Mouse (Mus musculus): ENCODE results near the gene Trpm7. TPM values are rescaled to one million over a fixed set of nuclear protein-coding genes. Genes with fewer than 3 reads are reported as not detected.

The Trpm7 gene
- polyA plus RNA-seq (2015; fragmentation: Nextera tagmentation; extraction: Ambion mirVana) = 14.3 and 17.2 TPM in 2 replicates

DNA sequence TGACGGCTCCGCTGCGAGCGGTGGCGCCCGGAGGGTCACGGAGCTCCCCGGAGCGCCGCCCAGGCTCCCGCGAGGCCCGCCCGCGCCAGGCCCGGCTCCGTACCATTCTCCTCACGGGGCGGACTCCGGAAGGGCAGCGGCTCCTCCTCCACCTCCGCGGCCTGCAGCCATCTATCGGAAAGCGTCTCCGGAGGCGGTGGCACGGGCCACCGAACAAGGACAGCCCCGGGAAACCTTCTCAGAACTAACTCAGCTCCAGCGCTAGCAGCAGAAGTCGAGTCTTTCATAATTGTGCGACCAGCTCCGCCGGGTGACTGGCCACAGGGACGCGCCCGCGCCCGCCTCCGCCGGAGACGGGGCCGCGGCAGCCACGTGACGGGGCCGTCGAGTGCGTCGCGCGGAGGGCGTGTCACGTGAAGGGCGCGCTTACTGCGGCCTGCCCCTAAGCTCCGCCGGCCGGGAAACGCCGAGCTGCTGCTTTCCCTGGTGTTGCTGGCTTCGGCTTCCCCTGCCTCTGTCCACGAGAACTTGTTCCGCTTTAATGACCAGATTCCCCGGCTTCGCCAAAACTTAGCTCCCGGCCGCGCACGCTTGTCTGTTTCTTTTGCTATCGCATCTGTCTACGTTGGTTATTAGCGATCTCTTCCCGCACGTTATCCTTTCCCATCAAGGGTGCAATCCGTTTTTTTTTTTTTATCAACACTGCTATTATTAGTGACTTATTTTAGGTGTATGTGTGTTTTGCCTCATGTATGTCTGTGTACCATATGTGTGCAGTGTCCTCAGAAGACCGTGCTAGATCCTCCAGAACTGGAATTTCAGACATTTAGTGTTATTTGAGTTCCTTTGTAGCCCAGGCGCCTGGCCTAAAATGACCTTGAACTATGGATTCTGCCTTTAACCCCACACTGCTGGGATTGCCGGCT, at the start of gene Trpm7:
Gene Trpm7 (minus strand): TSS at position 360 of the 926 bp plus-strand sequence.
- 2% methylated on average over 72 of the region's 81 CpGs for WGBS (ENCODE audit: insufficient replicate concordance)
- TF ChIP-seq CTCF (IDR thresholded peaks at IDR 0.05; ENCODE audit: low read depth) (no peak), EP300 (IDR thresholded peaks at IDR 0.05; ENCODE audit: low read depth) (0 out of 2 replicates have a peak, but pooled peaks have one; percentile 10)

GRCm38 (mm10) chr2:126920358-126921060, 44.5 kb upstream of the Trpm7 start:
- Histone ChIP-seq H3K9me3 (ENCODE audit: low read length) (no peaks in the 10 kb centered on the region), H3K9ac (replicated peaks) (no peak overlapping the region), H3K4me2 (ENCODE audit: low read depth, low read length) (no peak overlapping the region), H3K4me3 (ENCODE audit: low read depth, low read length) (no peak overlapping the region), H3K4me1 (ENCODE audit: insufficient read depth) (no peaks in the 10 kb centered on the region), H3K36me3 (replicated peaks; ENCODE audit: insufficient read depth, low read length) (peaks cover 58% of the 10 kb centered on the region), H3K27ac (ENCODE audit: low read depth) (no peak overlapping the region), H3K27me3 (ENCODE audit: insufficient read depth, low read length) (no peaks in the 10 kb centered on the region)
- DNase-seq (no peak), ATAC-seq (no peak)
- WGBS (ENCODE audit: insufficient replicate concordance) = 86% methylated on average over 12 of the region's 12 CpGs
- TF ChIP-seq EP300 (IDR thresholded peaks at IDR 0.05; ENCODE audit: low read depth) (no peak), CTCF (IDR thresholded peaks at IDR 0.05; ENCODE audit: low read depth) (no peak)

More for the DNA sequence above, at the start of gene Trpm7:
- DNase-seq = peak; percentile 94
- Histone ChIP-seq H3K4me3 (ENCODE audit: low read depth, low read length) (peak within 1 kb of the TSS; percentile 69), H3K36me3 (replicated peaks; ENCODE audit: insufficient read depth, low read length) (no peaks in the 10 kb centered on the region), H3K9ac (replicated peaks) (peak within 1 kb of the TSS; percentile 76), H3K4me1 (ENCODE audit: insufficient read depth) (peaks cover 15% of the 10 kb centered on the region), H3K27me3 (ENCODE audit: insufficient read depth, low read length) (no peaks in the 10 kb centered on the region), H3K27ac (ENCODE audit: low read depth) (peak within 1 kb of the TSS; percentile 97), H3K9me3 (ENCODE audit: low read length) (no peaks in the 10 kb centered on the region), H3K4me2 (ENCODE audit: low read depth, low read length) (peak within 1 kb of the TSS; percentile 77)
- ATAC-seq = peak; percentile 96

GRCm38 (mm10) chr2:126916236-126916635, 40.2 kb upstream of the Trpm7 start:
- H3K36me3 ChIP-seq (replicated peaks; ENCODE audit: insufficient read depth, low read length) = peaks cover 57% of the 10 kb centered on the region
- 52% methylated on average over 1 of the region's 1 CpGs for WGBS (ENCODE audit: insufficient replicate concordance)
- no peak for ATAC-seq
- TF ChIP-seq CTCF (IDR thresholded peaks at IDR 0.05; ENCODE audit: low read depth) = no peak
- TF ChIP-seq EP300 (IDR thresholded peaks at IDR 0.05; ENCODE audit: low read depth) = no peak
- no peak overlapping the region for H3K27ac ChIP-seq (ENCODE audit: low read depth)
- H3K9me3 ChIP-seq (ENCODE audit: low read length) = no peaks in the 10 kb centered on the region
- no peak overlapping the region for H3K4me3 ChIP-seq (ENCODE audit: low read depth, low read length)
- H3K4me2 ChIP-seq (ENCODE audit: low read depth, low read length) = no peak overlapping the region
- H3K4me1 ChIP-seq (ENCODE audit: insufficient read depth) = no peaks in the 10 kb centered on the region
- no peak for DNase-seq
- no peak overlapping the region for H3K9ac ChIP-seq (replicated peaks)
- H3K27me3 ChIP-seq (ENCODE audit: insufficient read depth, low read length) = no peaks in the 10 kb centered on the region

DNA sequence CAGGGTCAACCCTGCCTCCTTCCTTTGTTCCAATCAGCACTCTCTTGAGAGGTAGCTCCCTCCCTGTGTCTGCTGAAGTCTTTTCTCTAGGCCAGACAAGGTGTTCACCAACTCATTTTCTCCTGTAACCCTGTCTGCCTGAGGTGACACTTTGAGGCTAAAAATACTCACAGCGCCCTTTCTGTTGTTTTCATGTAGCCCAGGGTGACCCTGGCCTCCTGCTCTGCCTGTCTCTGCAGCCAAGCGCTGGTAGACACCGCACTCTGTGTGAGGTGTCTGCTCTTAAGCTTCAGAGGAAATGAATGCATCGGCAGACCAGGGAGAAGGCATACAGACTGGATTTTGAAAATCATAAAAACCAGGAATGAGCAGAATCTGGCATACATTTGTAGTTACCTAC, 38.1 kb upstream of the Trpm7 start:
- no peak overlapping the region for H3K4me2 ChIP-seq (ENCODE audit: low read depth, low read length)
- no peak overlapping the region for H3K9ac ChIP-seq (replicated peaks)
- no peak overlapping the region for H3K27ac ChIP-seq (ENCODE audit: low read depth)
- no peaks in the 10 kb centered on the region for H3K27me3 ChIP-seq (ENCODE audit: insufficient read depth, low read length)
- ATAC-seq = no peak
- 80% methylated on average over 4 of the region's 4 CpGs for WGBS (ENCODE audit: insufficient replicate concordance)
- peaks cover 43% of the 10 kb centered on the region for H3K36me3 ChIP-seq (replicated peaks; ENCODE audit: insufficient read depth, low read length)
- no peak overlapping the region for H3K4me3 ChIP-seq (ENCODE audit: low read depth, low read length)
- no peaks in the 10 kb centered on the region for H3K9me3 ChIP-seq (ENCODE audit: low read length)
- TF ChIP-seq CTCF (IDR thresholded peaks at IDR 0.05; ENCODE audit: low read depth) (no peak), EP300 (IDR thresholded peaks at IDR 0.05; ENCODE audit: low read depth) (no peak)
- DNase-seq = no peak
- no peaks in the 10 kb centered on the region for H3K4me1 ChIP-seq (ENCODE audit: insufficient read depth)

GRCm38 (mm10) chr2:126904162-126904561, 28.1 kb upstream of the Trpm7 start:
- no peak for ATAC-seq
- no peak overlapping the region for H3K4me2 ChIP-seq (ENCODE audit: low read depth, low read length)
- no peak overlapping the region for H3K9ac ChIP-seq (replicated peaks)
- WGBS (ENCODE audit: insufficient replicate concordance) = 47% methylated on average over 3 of the region's 3 CpGs
- no peak overlapping the region for H3K27ac ChIP-seq (ENCODE audit: low read depth)
- no peak for DNase-seq
- H3K9me3 ChIP-seq (ENCODE audit: low read length) = no peaks in the 10 kb centered on the region
- H3K36me3 ChIP-seq (replicated peaks; ENCODE audit: insufficient read depth, low read length) = peaks cover 36% of the 10 kb centered on the region
- H3K4me3 ChIP-seq (ENCODE audit: low read depth, low read length) = no peak overlapping the region
- H3K4me1 ChIP-seq (ENCODE audit: insufficient read depth) = no peaks in the 10 kb centered on the region
- no peaks in the 10 kb centered on the region for H3K27me3 ChIP-seq (ENCODE audit: insufficient read depth, low read length)
- TF ChIP-seq EP300 (IDR thresholded peaks at IDR 0.05; ENCODE audit: low read depth) = no peak
- no peak for TF ChIP-seq CTCF (IDR thresholded peaks at IDR 0.05; ENCODE audit: low read depth)

DNA sequence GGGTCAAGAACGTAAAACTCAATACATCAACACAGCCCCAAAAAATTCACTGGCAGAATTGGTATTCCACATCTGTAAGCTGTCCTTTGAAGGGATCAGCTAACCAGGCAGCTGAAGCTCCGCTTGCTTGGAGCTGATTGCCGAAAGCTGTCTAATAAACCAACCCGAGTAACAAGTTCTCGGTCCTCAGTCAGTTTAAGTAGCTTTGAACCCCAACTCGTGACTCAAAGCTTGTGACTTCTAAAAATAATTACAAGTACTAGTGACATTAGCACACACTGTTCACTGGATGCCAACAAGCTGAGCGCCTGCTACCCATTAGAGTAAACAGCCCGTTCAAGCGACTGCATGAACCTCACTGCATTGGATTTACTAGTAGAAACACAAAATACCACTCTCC, 21.5 kb upstream of the Trpm7 start:
- WGBS (ENCODE audit: insufficient replicate concordance) = 87% methylated on average over 9 of the region's 9 CpGs
- Histone ChIP-seq H3K36me3 (replicated peaks; ENCODE audit: insufficient read depth, low read length) (peaks cover 38% of the 10 kb centered on the region), H3K9me3 (ENCODE audit: low read length) (no peaks in the 10 kb centered on the region), H3K4me2 (ENCODE audit: low read depth, low read length) (no peak overlapping the region), H3K4me1 (ENCODE audit: insufficient read depth) (no peaks in the 10 kb centered on the region), H3K27me3 (ENCODE audit: insufficient read depth, low read length) (no peaks in the 10 kb centered on the region), H3K27ac (ENCODE audit: low read depth) (no peak overlapping the region), H3K4me3 (ENCODE audit: low read depth, low read length) (no peak overlapping the region), H3K9ac (replicated peaks) (no peak overlapping the region)
- no peak for TF ChIP-seq CTCF (IDR thresholded peaks at IDR 0.05; ENCODE audit: low read depth)
- TF ChIP-seq EP300 (IDR thresholded peaks at IDR 0.05; ENCODE audit: low read depth) = no peak
- no peak for ATAC-seq
- DNase-seq = no peak

Data from liver, postnatal 0 days (tissue).